Mouse (Mus musculus) brain, embryonic 14.5 days (tissue): Measurements from ENCODE around the gene Hdac7. TPM values are rescaled to one million over a fixed set of nuclear protein-coding genes. Genes with fewer than 3 reads are reported as not detected.

Source experiments
- DNase-seq: peaks from one replicate; pipeline ENCODE4 v3.0.0-alpha.2; 2011; ENCODE audit warnings: low read depth
- CTCF ChIP-seq: fragments of 200-500 bp; IDR thresholded peaks from 2 replicates; pipeline ENCODE4 v1.5.1; 2012; ENCODE audit warnings: inconsistent platforms, mild to moderate bottlenecking, moderate library complexity, borderline replicate concordance; ENCODE audit not compliant: insufficient read depth, insufficient read length; ENCODE audit errors: extremely low read depth
- POLR2A ChIP-seq: fragments of 200-500 bp; IDR thresholded peaks from 2 replicates; pipeline ENCODE4 v1.6.1; 2012; ENCODE audit warnings: mild to moderate bottlenecking, inconsistent platforms, borderline replicate concordance; ENCODE audit not compliant: poor library complexity, insufficient read depth, insufficient read length, severe bottlenecking; ENCODE audit errors: extremely low read depth
- polyA plus RNA-seq: library from polyadenylated mRNA; depleted of rRNA; stranded (reverse); fragments of >200 nt; gene quantifications from 2 replicates; pipeline ENCODE4 v1.2.3, GENCODE M21; 2012

The Hdac7 gene
- polyA plus RNA-seq, 1 experiment: 82.1 TPM

GRCm38 (mm10) chr15:97786412-97787112, 57.7 kb downstream of the Hdac7 start:
- TF ChIP-seq CTCF: no peak
- TF ChIP-seq POLR2A: no peak
- no peak for DNase-seq

GRCm38 (mm10) chr15:97785731-97786411, 58.4 kb downstream of the Hdac7 start:
- TF ChIP-seq CTCF: no peak
- no peak for TF ChIP-seq POLR2A
- DNase-seq: no peak

GRCm38 (mm10) chr15:97784561-97785161, 59.6 kb downstream of the Hdac7 start:
- no peak for DNase-seq
- no peak for TF ChIP-seq CTCF
- no peak for TF ChIP-seq POLR2A

GRCm38 (mm10) chr15:97784092-97784559, 60.2 kb downstream of the Hdac7 start:
- peak; percentile 91 for DNase-seq
- TF ChIP-seq CTCF: peak; percentile 90
- peak; percentile 94 for TF ChIP-seq POLR2A

GRCm38 (mm10) chr15:97782749-97783105, 61.6 kb downstream of the Hdac7 start:
- TF ChIP-seq CTCF (peak; percentile 74), POLR2A (no peak)
- peak; percentile 61 for DNase-seq

GRCm38 (mm10) chr15:97781961-97782748, 62.1 kb downstream of the Hdac7 start:
- DNase-seq: peak; percentile 47
- no peak for TF ChIP-seq POLR2A
- TF ChIP-seq CTCF: no peak

GRCm38 (mm10) chr15:97780611-97781031, 63.7 kb downstream of the Hdac7 start:
- peak; percentile 73 for DNase-seq
- TF ChIP-seq POLR2A: no peak
- TF ChIP-seq CTCF: no peak

- no peak for DNase-seq
- TF ChIP-seq POLR2A (no peak), CTCF (no peak)
These were observed 64.7 kb downstream of the Hdac7 start for GRCm38 (mm10) chr15:97779576-97779975.

GRCm38 (mm10) chr15:97778311-97779098, 65.8 kb downstream of the Hdac7 start, which contains the start of gene Slc48a1:
Gene Slc48a1, plus strand, starts transcription at chr15:97778520.
- no peak for DNase-seq
- no peak for TF ChIP-seq POLR2A
- TF ChIP-seq CTCF: no peak

- no peak for TF ChIP-seq POLR2A
- no peak for TF ChIP-seq CTCF
- DNase-seq: no peak
These were observed 67.4 kb downstream of the Hdac7 start for GRCm38 (mm10) chr15:97776919-97777318.

- peak; percentile 72 for DNase-seq
- TF ChIP-seq CTCF: peak; percentile 83
- TF ChIP-seq POLR2A: no peak
These were observed 67.8 kb downstream of the Hdac7 start for GRCm38 (mm10) chr15:97776514-97776913.
